Mouse (Mus musculus): ENCODE results near the gene Nup43. TPM values are rescaled to one million over a fixed set of nuclear protein-coding genes. Genes with fewer than 3 reads are reported as not detected.
A peak's percentile ranks its signal among the peaks of the same experiment; 100 is the strongest.

Gene Nup43
- total and polyA plus RNA-seq, 3 experiments = 52.9 to 64.7 TPM; not detected in 1

- Histone ChIP-seq H3K79me2 (ENCODE audit: control insufficient read depth, insufficient read depth, low read length, poor library complexity) (peaks cover 40% of the 10 kb centered on the region), H3K36me3 (ENCODE audit: control insufficient read depth in 1 of 2, insufficient read depth in 2 of 2, low read length in 2 of 2) (peaks cover 0 to 20% of the 10 kb centered on the region in 2 experiments; a peak in 2 of 4 replicates), H3K9me3 (replicated peaks; ENCODE audit: insufficient read depth, low read length) (no peaks in the 10 kb centered on the region), H3K27me3 (ENCODE audit: control insufficient read depth in 1 of 2, insufficient read depth in 2 of 2, low read length in 2 of 2) (no peaks in the 10 kb centered on the region), H3K4me3 (ENCODE audit: control insufficient read depth in 1 of 2, insufficient read depth in 1 of 2, low read depth in 2 of 2, low read length in 2 of 2) (peak within 1 kb of the TSS; percentile 79 to 87), H3K9ac (ENCODE audit: control insufficient read depth, low read depth, low read length, poor library complexity, severe bottlenecking) (peak within 1 kb of the TSS; percentile 85), H3K4me1 (ENCODE audit: control insufficient read depth in 1 of 2, insufficient read depth in 2 of 2, low read length in 2 of 2) (peaks cover 6 to 12% of the 10 kb centered on the region in 2 experiments; a peak in 3 of 4 replicates), H3K27ac (ENCODE audit: control insufficient read depth, low read depth, low read length) (peak within 1 kb of the TSS; percentile 81)
- peak; percentile 94 for TF ChIP-seq NELFE (IDR thresholded peaks at IDR 0.05; ENCODE audit: low read depth, low read length)
- TF ChIP-seq MEF2A (IDR thresholded peaks at IDR 0.05; ENCODE audit: extremely low read depth, insufficient replicate concordance, low read depth, low read length, poor library complexity, severe bottlenecking) = no peak
- no peak for TF ChIP-seq CTCF (IDR thresholded peaks at IDR 0.05 in 2 of 3, conservative IDR thresholded peaks at IDR 0.05 in 1 of 3; ENCODE audit: control insufficient read depth in 1 of 3, insufficient read depth in 1 of 3, low read depth in 2 of 3, low read length in 3 of 3, poor library complexity in 1 of 3, severe bottlenecking in 1 of 3)
- peak; percentile 85 for TF ChIP-seq ZMIZ1 (IDR thresholded peaks at IDR 0.05; ENCODE audit: low read depth, low read length)
- peak; percentile 96 for TF ChIP-seq NRF1 (IDR thresholded peaks at IDR 0.05; ENCODE audit: insufficient read depth, low read depth, low read length, poor library complexity, severe bottlenecking)
- TF ChIP-seq ELF1 (IDR thresholded peaks at IDR 0.05; ENCODE audit: low read depth, low read length) = peak; percentile 87
- no peak for TF ChIP-seq MAX (IDR thresholded peaks at IDR 0.05; ENCODE audit: low read length)
- no peak for TF ChIP-seq POLR2AphosphoS5 (IDR thresholded peaks at IDR 0.05; ENCODE audit: borderline replicate concordance, low read depth, low read length)
- peak; percentile 13; the same call in 1 of the 2 replicates for TF ChIP-seq GATA1 (IDR thresholded peaks at IDR 0.05; ENCODE audit: low read depth, low read length)
- TF ChIP-seq HCFC1 (IDR thresholded peaks at IDR 0.05; ENCODE audit: low read depth, low read length) = peak; percentile 83
- no peak for TF ChIP-seq SMC3 (IDR thresholded peaks at IDR 0.05; ENCODE audit: low read depth, low read length)
- TF ChIP-seq CHD1 (IDR thresholded peaks at IDR 0.05; ENCODE audit: low read depth, low read length) = no peak
- TF ChIP-seq ZC3H11A (IDR thresholded peaks at IDR 0.05; ENCODE audit: low read depth, low read length) = no peak
- 0 out of 2 replicates have a peak, but pooled peaks have one; percentile 46 for TF ChIP-seq UBTF (IDR thresholded peaks at IDR 0.05; ENCODE audit: borderline replicate concordance, insufficient read depth, low read depth, low read length)
- peak; percentile 74 for TF ChIP-seq SIN3A (IDR thresholded peaks at IDR 0.05; ENCODE audit: low read length)
- TF ChIP-seq EP300 (IDR thresholded peaks at IDR 0.05; ENCODE audit: low read depth in 1 of 2, low read length in 2 of 2) = no peak
- peak; percentile 74; the same call in 1 of the 2 replicates for TF ChIP-seq POLR2AphosphoS2 (IDR thresholded peaks at IDR 0.05; ENCODE audit: low read length)
- TF ChIP-seq MXI1 (IDR thresholded peaks at IDR 0.05; ENCODE audit: low read depth, low read length) = peak; percentile 38; the same call in 1 of the 2 replicates
- TF ChIP-seq USF2 (IDR thresholded peaks at IDR 0.05; ENCODE audit: borderline replicate concordance in 1 of 2, insufficient read depth in 1 of 2, low read depth in 1 of 2, low read length in 2 of 2) = no peak
- TF ChIP-seq POLR2A (IDR thresholded peaks at IDR 0.05; ENCODE audit: control insufficient read depth in 1 of 2, insufficient read depth in 1 of 2, low read depth in 1 of 2, low read length in 2 of 2, poor library complexity in 1 of 2) = peak; percentile 80 to 94
- TF ChIP-seq TBP (IDR thresholded peaks at IDR 0.05; ENCODE audit: low read depth, low read length) = peak; percentile 85
- TF ChIP-seq USF1 (IDR thresholded peaks at IDR 0.05; ENCODE audit: low read depth, low read length) = no peak
- peak; percentile 98 for DNase-seq (ENCODE audit: low read depth, low spot score)
These were observed 58.6 kb downstream of the Nup43 start, which contains the start of gene Katna1 for GRCm38 (mm10) chr10:7725751-7726500. Katna1 (plus strand) TSS chr10:7726000.
